Mouse (Mus musculus) layer of hippocampus, adult 18-20 months (tissue): ENCODE results near the gene Asap2. TPM values are rescaled to one million over a fixed set of nuclear protein-coding genes. Genes with fewer than 3 reads are reported as not detected.

Experiments
- DNase-seq, 2 experiments: peaks; one replicate each; pipeline ENCODE4 v3.0.0; 2022; ENCODE audit warnings: low spot score in 2 of 2
- total RNA-seq, 2 experiments: library from RNA; stranded (reverse); gene quantifications; 2 replicates each; pipeline ENCODE4 v1.2.3; 2021

Gene Asap2
- total RNA-seq, 2 experiments from 2014 or later, result 38.3 to 40.0 TPM

- DNase-seq, result no peak
Measured at GRCm38 (mm10) chr12:21207422-21207821, 217.2 kb downstream of the Asap2 start.

GRCm38 (mm10) chr12:21208172-21208795 is 218.0 kb downstream of the Asap2 start:
- DNase-seq, result no peak

- DNase-seq, result no peak
Measured at GRCm38 (mm10) chr12:21209273-21209672, 219.0 kb downstream of the Asap2 start.

- DNase-seq, result no peak
Measured at GRCm38 (mm10) chr12:21212876-21213275, 222.6 kb downstream of the Asap2 start.

GRCm38 (mm10) chr12:21214551-21215165 is 224.4 kb downstream of the Asap2 start:
- no peak for DNase-seq

GRCm38 (mm10) chr12:21217776-21218444 is 227.7 kb downstream of the Asap2 start:
- no peak for DNase-seq

GRCm38 (mm10) chr12:21220596-21220995 is 230.3 kb downstream of the Asap2 start:
- no peak for DNase-seq

GRCm38 (mm10) chr12:21223923-21224322 is 233.7 kb downstream of the Asap2 start:
- no peak for DNase-seq

- no peak for DNase-seq
Measured at GRCm38 (mm10) chr12:21225358-21225757, 235.1 kb downstream of the Asap2 start.

- DNase-seq, result no peak
Measured at GRCm38 (mm10) chr12:21226316-21226715, 236.1 kb downstream of the Asap2 start.

- peak; percentile 25 to 55 for DNase-seq
Measured at GRCm38 (mm10) chr12:21227076-21227980, 237.1 kb downstream of the Asap2 start.

- no peak for DNase-seq
Measured at GRCm38 (mm10) chr12:21228650-21229049, 238.4 kb downstream of the Asap2 start.

- peak; percentile 35 to 75 for DNase-seq
Measured at GRCm38 (mm10) chr12:21229076-21229918, 239.0 kb downstream of the Asap2 start.

- no peak for DNase-seq
Measured at GRCm38 (mm10) chr12:21233727-21234126, 243.5 kb downstream of the Asap2 start.

GRCm38 (mm10) chr12:21234560-21234959 is 244.3 kb downstream of the Asap2 start:
- DNase-seq, result no peak

- no peak for DNase-seq
Measured at GRCm38 (mm10) chr12:21241965-21242364, 251.7 kb downstream of the Asap2 start.

GRCm38 (mm10) chr12:21244375-21244960 is 254.2 kb downstream of the Asap2 start:
- no peak for DNase-seq

GRCm38 (mm10) chr12:21247711-21248392 is 257.6 kb downstream of the Asap2 start:
- no peak for DNase-seq

GRCm38 (mm10) chr12:21260494-21261256 is 270.4 kb downstream of the Asap2 start:
- DNase-seq, result peak in 1 of 2 experiments; percentile 47
